Mouse (Mus musculus): ENCODE measurements around the gene Agap1. TPM values are rescaled to one million over a fixed set of nuclear protein-coding genes. Genes with fewer than 3 reads are reported as not detected.

The Agap1 gene
- polyA plus RNA-seq, 1 experiment from 2014 or later, result 27.2 TPM

DNA sequence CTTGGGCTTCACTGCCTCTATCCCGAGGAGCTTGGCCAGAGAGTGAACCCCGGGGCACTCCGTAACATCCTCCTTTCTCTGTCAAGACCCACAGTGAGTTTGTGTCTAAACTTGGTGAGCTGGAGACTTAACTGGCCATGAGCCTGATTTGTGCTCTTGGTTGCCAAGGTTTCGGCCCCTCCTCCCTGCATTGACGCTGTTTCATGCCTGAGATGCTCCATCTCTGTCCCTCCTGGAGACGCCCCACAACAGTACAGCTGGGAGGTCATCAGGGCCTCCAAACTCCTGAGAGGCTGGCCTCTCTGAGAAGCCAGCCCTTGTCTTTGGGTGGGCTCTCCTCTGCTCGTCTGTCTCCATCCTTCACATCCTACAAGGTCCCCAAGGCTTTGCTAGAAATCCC lies 437.7 kb downstream of the Agap1 start:
- no peaks in the 10 kb centered on the region for H3K9me3 ChIP-seq
- H3K4me3 ChIP-seq, result no peak overlapping the region
- H3K4me1 ChIP-seq (replicated peaks), result peaks cover 56% of the 10 kb centered on the region
- H3K27me3 ChIP-seq (ENCODE audit: insufficient read depth, poor library complexity, severe bottlenecking), result peaks cover 19% of the 10 kb centered on the region; the same call in 1 of the 2 replicates
- peaks cover 52% of the 10 kb centered on the region for H3K36me3 ChIP-seq
- WGBS, result 25% methylated on average over 7 of the region's 7 CpGs
- DNase-seq (ENCODE audit: low spot score), result peak; percentile 73
- peak overlapping the region; percentile 73 for H3K27ac ChIP-seq

- peaks cover 18% of the 10 kb centered on the region for H3K36me3 ChIP-seq
- peaks cover 8% of the 10 kb centered on the region; the same call in 1 of the 2 replicates for H3K27me3 ChIP-seq (ENCODE audit: insufficient read depth, poor library complexity, severe bottlenecking)
- H3K27ac ChIP-seq, result no peak overlapping the region
- H3K4me3 ChIP-seq, result no peak overlapping the region
- no peak for DNase-seq (ENCODE audit: low spot score)
- 89% methylated on average over 5 of the region's 5 CpGs for WGBS
- H3K4me1 ChIP-seq (replicated peaks), result peaks cover 45% of the 10 kb centered on the region
- no peaks in the 10 kb centered on the region for H3K9me3 ChIP-seq
Observed at GRCm38 (mm10) chr1:89895801-89896200, 441.2 kb downstream of the Agap1 start.

GRCm38 (mm10) chr1:89899036-89899435 lies 444.4 kb downstream of the Agap1 start:
- no peak for DNase-seq (ENCODE audit: low spot score)
- WGBS, result 86% methylated on average over 2 of the region's 2 CpGs
- Histone ChIP-seq H3K27me3 (ENCODE audit: insufficient read depth, poor library complexity, severe bottlenecking) (peaks cover 3% of the 10 kb centered on the region; the same call in 1 of the 2 replicates), H3K27ac (no peak overlapping the region), H3K4me3 (no peak overlapping the region), H3K4me1 (replicated peaks) (peaks cover 13% of the 10 kb centered on the region), H3K36me3 (peaks cover 12% of the 10 kb centered on the region; the same call in 1 of the 2 replicates), H3K9me3 (no peaks in the 10 kb centered on the region)

GRCm38 (mm10) chr1:89899761-89900445 lies 445.3 kb downstream of the Agap1 start:
- 88% methylated on average over 11 of the region's 11 CpGs for WGBS
- Histone ChIP-seq H3K4me3 (no peak overlapping the region), H3K27me3 (ENCODE audit: insufficient read depth, poor library complexity, severe bottlenecking) (peaks cover 3% of the 10 kb centered on the region; the same call in 1 of the 2 replicates), H3K4me1 (replicated peaks) (peaks cover 10% of the 10 kb centered on the region; the same call in 1 of the 2 replicates), H3K27ac (no peak overlapping the region), H3K9me3 (no peaks in the 10 kb centered on the region), H3K36me3 (peaks cover 12% of the 10 kb centered on the region; the same call in 1 of the 2 replicates)
- no peak for DNase-seq (ENCODE audit: low spot score)

GRCm38 (mm10) chr1:89901381-89901780 lies 446.8 kb downstream of the Agap1 start:
- Histone ChIP-seq H3K36me3 (0 out of 2 replicates have a peak, but pooled peaks cover 6% of the 10 kb centered on the region), H3K27ac (no peak overlapping the region), H3K4me1 (replicated peaks) (peaks cover 8% of the 10 kb centered on the region; the same call in 1 of the 2 replicates), H3K27me3 (ENCODE audit: insufficient read depth, poor library complexity, severe bottlenecking) (peaks cover 3% of the 10 kb centered on the region; the same call in 1 of the 2 replicates), H3K9me3 (peaks cover 4% of the 10 kb centered on the region), H3K4me3 (no peak overlapping the region)
- WGBS, result 90% methylated on average over 4 of the region's 4 CpGs
- no peak for DNase-seq (ENCODE audit: low spot score)

DNA sequence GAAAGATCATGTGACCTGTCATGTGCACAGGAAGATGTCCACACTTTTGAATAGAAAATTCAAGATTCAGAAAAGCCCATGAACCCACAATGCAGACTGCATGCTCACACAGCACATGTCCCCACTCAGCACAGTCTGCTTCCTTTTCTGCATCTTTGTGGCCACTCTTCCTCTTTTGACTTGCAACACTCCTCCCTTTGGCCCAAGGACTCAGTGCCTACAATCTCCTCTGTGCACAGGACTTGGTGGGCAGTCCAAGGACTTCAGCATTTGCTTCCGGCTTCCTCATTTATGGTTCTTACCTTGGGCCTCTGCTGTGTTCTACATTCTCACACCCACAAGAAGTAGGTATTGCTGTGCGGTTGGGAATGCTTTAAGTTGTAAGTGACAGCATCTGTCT lies 447.6 kb downstream of the Agap1 start:
- peaks cover 3% of the 10 kb centered on the region; the same call in 1 of the 2 replicates for H3K27me3 ChIP-seq (ENCODE audit: insufficient read depth, poor library complexity, severe bottlenecking)
- DNase-seq (ENCODE audit: low spot score), result no peak
- peaks cover 8% of the 10 kb centered on the region; the same call in 1 of the 2 replicates for H3K4me1 ChIP-seq (replicated peaks)
- 94% methylated on average over 2 of the region's 2 CpGs for WGBS
- H3K4me3 ChIP-seq, result no peak overlapping the region
- peaks cover 5% of the 10 kb centered on the region; the same call in 1 of the 2 replicates for H3K36me3 ChIP-seq
- no peak overlapping the region for H3K27ac ChIP-seq
- H3K9me3 ChIP-seq, result peaks cover 13% of the 10 kb centered on the region

GRCm38 (mm10) chr1:89902641-89903040 lies 448.0 kb downstream of the Agap1 start:
- peaks cover 16% of the 10 kb centered on the region for H3K9me3 ChIP-seq
- H3K4me3 ChIP-seq, result no peak overlapping the region
- H3K27ac ChIP-seq, result no peak overlapping the region
- H3K36me3 ChIP-seq, result peaks cover 5% of the 10 kb centered on the region; the same call in 1 of the 2 replicates
- H3K27me3 ChIP-seq (ENCODE audit: insufficient read depth, poor library complexity, severe bottlenecking), result peaks cover 3% of the 10 kb centered on the region; the same call in 1 of the 2 replicates
- H3K4me1 ChIP-seq (replicated peaks), result peaks cover 8% of the 10 kb centered on the region; the same call in 1 of the 2 replicates
- no peak for DNase-seq (ENCODE audit: low spot score)
- WGBS, result 89% methylated on average over 1 of the region's 1 CpGs

DNA sequence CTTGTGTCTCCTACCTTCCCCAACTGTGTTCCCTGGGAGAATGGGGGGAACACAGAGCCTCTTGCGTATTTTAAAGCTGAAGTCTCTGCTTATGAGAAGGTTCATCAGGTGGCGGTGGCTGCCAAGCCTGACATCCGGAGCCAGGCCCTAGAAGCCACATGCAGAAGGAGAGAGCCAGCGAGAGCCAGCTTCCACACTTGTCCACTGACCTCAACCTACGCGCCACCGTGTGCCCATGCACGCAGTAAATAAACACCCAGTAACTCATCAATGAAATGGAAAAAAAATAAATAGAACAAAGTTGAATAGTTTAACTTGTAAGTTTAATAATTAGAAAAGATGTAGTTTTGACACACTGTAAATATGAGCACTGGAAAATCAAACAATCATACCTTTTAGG lies 455.2 kb downstream of the Agap1 start:
- Histone ChIP-seq H3K36me3 (peaks cover 5% of the 10 kb centered on the region; the same call in 1 of the 2 replicates), H3K27ac (no peak overlapping the region), H3K9me3 (peaks cover 16% of the 10 kb centered on the region), H3K4me3 (no peak overlapping the region), H3K27me3 (ENCODE audit: insufficient read depth, poor library complexity, severe bottlenecking) (peaks cover 13% of the 10 kb centered on the region), H3K4me1 (replicated peaks) (peaks cover 7% of the 10 kb centered on the region)
- DNase-seq (ENCODE audit: low spot score), result no peak
- 93% methylated on average over 8 of the region's 8 CpGs for WGBS

- WGBS, result 46% methylated on average over 5 of the region's 5 CpGs
- Histone ChIP-seq H3K27ac (no peak overlapping the region), H3K9me3 (peaks cover 2% of the 10 kb centered on the region; the same call in 1 of the 2 replicates), H3K36me3 (no peaks in the 10 kb centered on the region), H3K4me3 (no peak overlapping the region), H3K4me1 (replicated peaks) (peaks cover 7% of the 10 kb centered on the region), H3K27me3 (ENCODE audit: insufficient read depth, poor library complexity, severe bottlenecking) (peaks cover 25% of the 10 kb centered on the region)
- DNase-seq (ENCODE audit: low spot score), result no peak
Observed at GRCm38 (mm10) chr1:89912392-89912791, 457.8 kb downstream of the Agap1 start.

GRCm38 (mm10) chr1:89913611-89914010 lies 459.0 kb downstream of the Agap1 start:
- H3K9me3 ChIP-seq, result 0 out of 2 replicates have a peak, but pooled peaks cover under 1% of the 10 kb centered on the region
- H3K4me1 ChIP-seq (replicated peaks), result peaks cover 7% of the 10 kb centered on the region
- no peak for DNase-seq (ENCODE audit: low spot score)
- peaks cover 38% of the 10 kb centered on the region for H3K27me3 ChIP-seq (ENCODE audit: insufficient read depth, poor library complexity, severe bottlenecking)
- H3K36me3 ChIP-seq, result no peaks in the 10 kb centered on the region
- no peak overlapping the region for H3K27ac ChIP-seq
- WGBS, result 85% methylated on average over 4 of the region's 4 CpGs
- H3K4me3 ChIP-seq, result no peak overlapping the region

DNA sequence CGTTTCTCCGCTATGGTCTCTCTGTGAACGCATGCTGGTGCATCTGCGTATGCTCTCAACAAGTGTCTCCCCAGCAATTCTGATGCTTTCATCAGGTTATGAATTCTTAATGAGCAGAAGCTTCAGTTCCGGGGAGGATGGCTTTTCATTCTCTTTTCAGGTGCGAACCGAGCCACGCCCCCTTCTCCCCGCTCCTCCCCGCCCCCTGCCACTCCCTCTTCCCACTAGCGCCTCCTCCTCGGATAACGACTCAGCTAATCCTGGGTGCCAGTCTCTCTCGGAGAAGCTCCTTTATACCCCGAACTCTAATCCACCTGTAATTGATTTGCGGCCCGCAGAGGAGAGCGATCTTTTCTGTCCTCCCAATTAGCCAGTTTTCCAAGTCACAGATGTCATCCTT lies 463.5 kb downstream of the Agap1 start:
- Histone ChIP-seq H3K9me3 (0 out of 2 replicates have a peak, but pooled peaks cover 4% of the 10 kb centered on the region), H3K27me3 (ENCODE audit: insufficient read depth, poor library complexity, severe bottlenecking) (peaks cover 69% of the 10 kb centered on the region), H3K36me3 (no peaks in the 10 kb centered on the region), H3K4me3 (no peak overlapping the region), H3K27ac (no peak overlapping the region), H3K4me1 (replicated peaks) (peaks cover 19% of the 10 kb centered on the region)
- WGBS, result 34% methylated on average over 18 of the region's 18 CpGs
- no peak for DNase-seq (ENCODE audit: low spot score)

DNA sequence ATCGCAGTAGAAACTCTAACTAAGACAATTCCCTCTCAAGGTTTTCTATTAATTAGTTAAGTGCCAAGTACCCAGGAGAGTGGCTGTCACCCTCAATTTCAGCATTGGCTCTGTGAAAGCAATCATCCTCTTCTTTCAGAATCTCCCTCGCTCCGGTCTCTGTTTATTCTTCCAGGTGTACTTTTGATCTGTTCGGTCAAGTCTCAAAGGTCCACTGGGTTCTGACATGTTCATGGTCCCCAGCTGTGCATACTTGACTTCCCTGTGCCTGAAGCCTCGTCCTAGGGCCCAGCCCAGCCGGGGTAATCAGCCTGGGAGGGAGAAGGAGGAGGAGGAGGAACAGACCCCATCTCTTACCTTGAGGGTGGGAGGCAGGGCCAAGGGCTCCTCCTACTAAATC lies 464.6 kb downstream of the Agap1 start:
- no peaks in the 10 kb centered on the region for H3K36me3 ChIP-seq
- peaks cover 30% of the 10 kb centered on the region for H3K4me1 ChIP-seq (replicated peaks)
- 0 out of 2 replicates have a peak, but pooled peaks cover 4% of the 10 kb centered on the region for H3K9me3 ChIP-seq
- no peak overlapping the region for H3K4me3 ChIP-seq
- DNase-seq (ENCODE audit: low spot score), result no peak
- 82% methylated on average over 6 of the region's 6 CpGs for WGBS
- H3K27ac ChIP-seq, result no peak overlapping the region
- H3K27me3 ChIP-seq (ENCODE audit: insufficient read depth, poor library complexity, severe bottlenecking), result peaks cover 80% of the 10 kb centered on the region

GRCm38 (mm10) chr1:89921806-89922205 lies 467.2 kb downstream of the Agap1 start:
- no peaks in the 10 kb centered on the region for H3K36me3 ChIP-seq
- H3K9me3 ChIP-seq, result 0 out of 2 replicates have a peak, but pooled peaks cover 4% of the 10 kb centered on the region
- peak overlapping the region; percentile 54; the same call in 1 of the 2 replicates for H3K4me3 ChIP-seq
- 4% methylated on average over 10 of the region's 10 CpGs for WGBS
- peaks cover 100% of the 10 kb centered on the region for H3K27me3 ChIP-seq (ENCODE audit: insufficient read depth, poor library complexity, severe bottlenecking)
- DNase-seq (ENCODE audit: low spot score), result no peak
- peak overlapping the region; percentile 85; the same call in 1 of the 2 replicates for H3K27ac ChIP-seq
- H3K4me1 ChIP-seq (replicated peaks), result peaks cover 56% of the 10 kb centered on the region

Measured in hindbrain, embryonic 10.5 days (tissue).